Mouse (Mus musculus): ENCODE data around the gene Pacrg. TPM values are rescaled to one million over a fixed set of nuclear protein-coding genes. Genes with fewer than 3 reads are reported as not detected.
A peak's percentile ranks its signal among the peaks of the same experiment; 100 is the strongest.

The Pacrg gene
- polyA plus RNA-seq, 1 experiment from 2014 or later, result 7.4 TPM

DNA sequence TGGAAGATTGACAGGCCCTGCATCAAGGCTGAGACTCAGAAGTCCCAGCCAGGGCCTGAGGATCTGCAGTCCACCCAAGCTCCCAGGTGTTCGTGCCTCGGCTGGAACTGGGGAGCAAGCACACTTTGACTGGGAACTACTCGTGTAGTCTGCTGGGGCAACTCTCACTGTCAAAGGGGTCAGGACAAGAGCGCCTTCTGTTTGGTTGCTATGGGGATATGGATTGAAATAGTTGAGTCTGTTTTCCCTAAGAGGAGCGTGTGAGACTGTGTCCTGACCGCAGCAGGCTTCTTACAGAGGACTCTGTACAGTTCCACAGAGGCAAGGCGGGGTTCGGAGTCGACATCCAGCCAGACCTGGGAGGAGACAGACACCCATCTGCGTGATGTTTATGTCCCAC, 440.4 kb downstream of the Pacrg start:
- H3K4me1 ChIP-seq, result peaks cover 47% of the 10 kb centered on the region

GRCm38 (mm10) chr17:10398871-10399270, 441.2 kb downstream of the Pacrg start:
- 31% methylated on average over 5 of the region's 5 CpGs for WGBS
- Histone ChIP-seq H3K4me3 (replicated peaks) (no peak overlapping the region), H3K27me3 (peaks cover 5% of the 10 kb centered on the region; the same call in 1 of the 2 replicates), H3K9ac (no peak overlapping the region), H3K4me1 (peaks cover 49% of the 10 kb centered on the region), H3K9me3 (no peaks in the 10 kb centered on the region), H3K27ac (0 out of 2 replicates have a peak overlapping the region, but pooled peaks have one; percentile 59), H3K4me2 (no peak overlapping the region), H3K36me3 (replicated peaks) (no peaks in the 10 kb centered on the region)
- ATAC-seq (ENCODE audit: low FRiP score), result no peak; the same call in 1 of the 2 replicates

More for the DNA sequence above, 440.4 kb downstream of the Pacrg start:
- no peak overlapping the region for H3K9ac ChIP-seq
- no peak overlapping the region for H3K27ac ChIP-seq
- peaks cover 7% of the 10 kb centered on the region; the same call in 1 of the 2 replicates for H3K27me3 ChIP-seq
- no peaks in the 10 kb centered on the region for H3K9me3 ChIP-seq
- WGBS, result 75% methylated on average over 10 of the region's 10 CpGs
- no peak overlapping the region for H3K4me2 ChIP-seq
- no peak overlapping the region for H3K4me3 ChIP-seq (replicated peaks)
- no peaks in the 10 kb centered on the region for H3K36me3 ChIP-seq (replicated peaks)
- 0 out of 2 replicates have a peak, but pooled peaks have one; percentile 21 for ATAC-seq (ENCODE audit: low FRiP score)

GRCm38 (mm10) chr17:10397924-10398627, 442.0 kb downstream of the Pacrg start:
- no peak overlapping the region for H3K9ac ChIP-seq
- peaks cover 5% of the 10 kb centered on the region; the same call in 1 of the 2 replicates for H3K27me3 ChIP-seq
- no peak for ATAC-seq (ENCODE audit: low FRiP score)
- H3K27ac ChIP-seq, result peak overlapping the region; percentile 59; the same call in 1 of the 2 replicates
- no peaks in the 10 kb centered on the region for H3K9me3 ChIP-seq
- no peak overlapping the region for H3K4me2 ChIP-seq
- no peaks in the 10 kb centered on the region for H3K36me3 ChIP-seq (replicated peaks)
- WGBS, result 64% methylated on average over 10 of the region's 10 CpGs
- peaks cover 49% of the 10 kb centered on the region for H3K4me1 ChIP-seq
- H3K4me3 ChIP-seq (replicated peaks), result no peak overlapping the region

GRCm38 (mm10) chr17:10397336-10397735, 442.8 kb downstream of the Pacrg start:
- H3K4me2 ChIP-seq, result no peak overlapping the region
- WGBS, result 82% methylated on average over 11 of the region's 11 CpGs
- H3K27me3 ChIP-seq, result peaks cover 10% of the 10 kb centered on the region; the same call in 1 of the 2 replicates
- no peak overlapping the region for H3K4me3 ChIP-seq (replicated peaks)
- no peak overlapping the region for H3K27ac ChIP-seq
- H3K9me3 ChIP-seq, result no peaks in the 10 kb centered on the region
- no peaks in the 10 kb centered on the region for H3K36me3 ChIP-seq (replicated peaks)
- ATAC-seq (ENCODE audit: low FRiP score), result no peak
- H3K9ac ChIP-seq, result no peak overlapping the region
- H3K4me1 ChIP-seq, result peaks cover 49% of the 10 kb centered on the region

DNA sequence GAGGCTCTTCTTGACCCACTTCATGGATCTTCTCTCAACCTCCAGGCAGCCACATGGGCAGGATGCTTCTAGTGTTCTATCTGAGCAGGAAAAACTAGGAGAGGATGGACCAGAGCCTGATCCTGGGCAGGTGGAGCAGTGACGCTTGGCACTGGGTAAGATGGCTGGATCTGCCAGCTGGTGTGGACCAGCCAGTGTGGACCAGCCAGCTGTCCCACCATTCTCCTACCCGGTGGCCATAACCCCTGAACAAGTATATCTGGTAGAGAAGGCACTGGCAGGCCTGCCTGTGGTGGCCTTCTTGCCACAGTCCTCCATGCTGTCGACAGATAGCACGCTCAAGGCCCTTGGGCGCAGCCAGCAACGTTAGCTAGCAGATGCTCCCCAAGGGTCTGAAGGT, 443.2 kb downstream of the Pacrg start:
- Histone ChIP-seq H3K27ac (no peak overlapping the region), H3K4me3 (replicated peaks) (no peak overlapping the region), H3K4me1 (peaks cover 49% of the 10 kb centered on the region), H3K4me2 (no peak overlapping the region), H3K9ac (no peak overlapping the region), H3K27me3 (peaks cover 10% of the 10 kb centered on the region; the same call in 1 of the 2 replicates), H3K9me3 (no peaks in the 10 kb centered on the region), H3K36me3 (replicated peaks) (no peaks in the 10 kb centered on the region)
- WGBS, result 96% methylated on average over 6 of the region's 6 CpGs
- ATAC-seq (ENCODE audit: low FRiP score), result no peak

DNA sequence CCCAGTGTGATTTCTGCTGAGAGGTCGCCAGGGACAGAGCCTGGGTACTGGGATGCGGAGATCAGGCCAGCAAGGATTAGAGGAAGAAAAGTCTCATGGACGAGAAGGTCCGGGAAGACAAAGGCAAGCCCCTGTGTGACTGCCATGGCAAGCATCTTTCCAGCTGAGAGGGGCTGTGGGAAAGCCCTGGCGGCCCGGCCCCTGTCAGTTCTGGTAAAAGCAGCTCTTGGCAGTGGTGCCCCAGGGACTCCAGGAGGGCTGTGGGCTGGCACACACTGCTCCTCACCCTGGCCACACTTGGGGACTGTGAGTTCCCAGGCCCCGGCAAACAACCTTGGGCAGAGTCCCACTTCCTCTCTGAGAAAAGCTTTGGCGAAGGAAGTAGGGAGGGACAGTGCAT, 445.3 kb downstream of the Pacrg start:
- Histone ChIP-seq H3K4me1 (peaks cover 46% of the 10 kb centered on the region), H3K27me3 (peaks cover 5% of the 10 kb centered on the region; the same call in 1 of the 2 replicates), H3K4me3 (replicated peaks) (no peak overlapping the region), H3K9me3 (no peaks in the 10 kb centered on the region), H3K4me2 (no peak overlapping the region), H3K9ac (no peak overlapping the region), H3K36me3 (replicated peaks) (no peaks in the 10 kb centered on the region), H3K27ac (peak overlapping the region; percentile 19; the same call in 1 of the 2 replicates)
- 36% methylated on average over 8 of the region's 8 CpGs for WGBS
- ATAC-seq (ENCODE audit: low FRiP score), result no peak

DNA sequence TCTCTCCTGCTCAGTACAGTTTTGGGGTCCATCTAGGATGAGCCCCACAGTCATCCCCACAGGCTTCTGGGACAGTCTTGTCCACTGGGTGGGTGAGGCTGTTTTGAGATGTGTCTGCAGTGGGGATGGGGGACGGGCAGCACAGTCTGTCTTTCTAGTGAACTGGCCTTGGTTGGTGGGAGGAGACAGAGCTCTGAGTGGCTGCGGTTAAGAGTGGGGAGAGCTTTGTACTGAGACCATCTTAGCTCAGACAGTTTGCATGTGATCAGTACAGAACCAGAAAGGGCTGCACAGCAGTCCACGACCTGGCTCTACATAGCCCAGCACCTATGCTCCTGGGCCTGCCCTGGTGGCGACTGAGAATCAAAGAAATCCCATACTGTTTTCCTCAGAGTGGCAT, 446.3 kb downstream of the Pacrg start:
- H3K4me2 ChIP-seq, result no peak overlapping the region
- H3K9me3 ChIP-seq, result no peaks in the 10 kb centered on the region
- WGBS, result 76% methylated on average over 4 of the region's 4 CpGs
- H3K36me3 ChIP-seq (replicated peaks), result no peaks in the 10 kb centered on the region
- peaks cover 35% of the 10 kb centered on the region for H3K4me1 ChIP-seq
- H3K27ac ChIP-seq, result no peak overlapping the region
- H3K9ac ChIP-seq, result no peak overlapping the region
- no peak overlapping the region for H3K4me3 ChIP-seq (replicated peaks)
- ATAC-seq (ENCODE audit: low FRiP score), result no peak
- H3K27me3 ChIP-seq, result peaks cover 5% of the 10 kb centered on the region; the same call in 1 of the 2 replicates

- H3K36me3 ChIP-seq (replicated peaks), result no peaks in the 10 kb centered on the region
- peaks cover 5% of the 10 kb centered on the region; the same call in 1 of the 2 replicates for H3K27me3 ChIP-seq
- 0 out of 2 replicates have a peak overlapping the region, but pooled peaks have one; percentile 10 for H3K27ac ChIP-seq
- no peak overlapping the region for H3K4me2 ChIP-seq
- no peaks in the 10 kb centered on the region for H3K9me3 ChIP-seq
- ATAC-seq (ENCODE audit: low FRiP score), result no peak
- 87% methylated on average over 14 of the region's 14 CpGs for WGBS
- no peak overlapping the region for H3K4me3 ChIP-seq (replicated peaks)
- H3K4me1 ChIP-seq, result peaks cover 23% of the 10 kb centered on the region
- H3K9ac ChIP-seq, result no peak overlapping the region
Observed at GRCm38 (mm10) chr17:10392342-10393034, 447.6 kb downstream of the Pacrg start.

DNA sequence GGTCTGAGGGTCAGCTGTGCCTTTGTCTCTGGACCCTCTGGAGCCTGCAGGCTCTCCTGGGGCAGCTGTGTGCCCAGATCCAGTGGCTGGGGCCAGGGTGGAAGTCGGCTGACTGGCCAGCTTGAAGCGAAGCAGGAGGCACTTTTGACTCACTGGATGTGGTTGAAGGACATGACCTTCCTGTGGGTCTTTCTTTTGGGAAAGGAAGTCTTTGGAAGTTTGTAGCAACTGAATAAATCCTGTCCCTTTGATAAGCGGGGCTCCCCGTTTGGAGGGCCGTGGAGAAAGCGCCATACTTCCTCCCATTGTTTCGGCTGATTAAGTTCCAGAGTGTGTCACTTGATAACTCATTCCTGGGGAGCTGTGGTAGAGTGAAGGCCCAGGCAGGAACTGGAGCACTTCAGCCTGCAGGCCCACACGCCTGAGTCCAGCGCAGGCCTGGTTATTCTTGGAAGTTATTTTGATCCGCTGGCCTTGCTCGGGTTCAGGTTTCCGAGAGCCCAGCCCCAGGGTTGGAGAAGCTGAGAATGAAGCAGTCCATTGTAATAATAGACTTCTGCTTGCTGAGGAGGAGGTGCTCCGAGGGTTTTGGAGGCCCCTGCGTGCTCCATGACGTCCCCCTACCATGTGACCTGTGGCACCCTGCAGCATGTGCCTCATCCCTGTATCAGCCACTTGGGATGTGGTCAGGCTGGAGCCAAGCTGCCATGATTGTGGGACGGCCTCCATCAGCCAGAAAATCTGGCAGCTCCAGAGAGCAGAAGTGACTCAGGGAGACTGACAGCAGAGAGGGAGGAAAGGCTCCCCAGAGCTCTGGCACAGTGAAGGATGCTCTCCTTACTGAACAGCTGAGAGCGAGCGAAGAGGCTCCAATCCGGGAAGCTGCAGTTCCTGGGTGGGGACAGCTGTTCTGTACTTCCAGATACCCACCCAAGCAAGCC, 449.6 kb downstream of the Pacrg start:
- H3K27me3 ChIP-seq, result 0 out of 2 replicates have a peak, but pooled peaks cover 5% of the 10 kb centered on the region
- ATAC-seq (ENCODE audit: low FRiP score), result no peak
- peak overlapping the region; percentile 69 for H3K27ac ChIP-seq
- no peaks in the 10 kb centered on the region for H3K9me3 ChIP-seq
- peaks cover 16% of the 10 kb centered on the region for H3K4me1 ChIP-seq
- no peak overlapping the region for H3K9ac ChIP-seq
- H3K4me3 ChIP-seq (replicated peaks), result no peak overlapping the region
- H3K4me2 ChIP-seq, result no peak overlapping the region
- 59% methylated on average over 19 of the region's 19 CpGs for WGBS
- H3K36me3 ChIP-seq (replicated peaks), result no peaks in the 10 kb centered on the region

DNA sequence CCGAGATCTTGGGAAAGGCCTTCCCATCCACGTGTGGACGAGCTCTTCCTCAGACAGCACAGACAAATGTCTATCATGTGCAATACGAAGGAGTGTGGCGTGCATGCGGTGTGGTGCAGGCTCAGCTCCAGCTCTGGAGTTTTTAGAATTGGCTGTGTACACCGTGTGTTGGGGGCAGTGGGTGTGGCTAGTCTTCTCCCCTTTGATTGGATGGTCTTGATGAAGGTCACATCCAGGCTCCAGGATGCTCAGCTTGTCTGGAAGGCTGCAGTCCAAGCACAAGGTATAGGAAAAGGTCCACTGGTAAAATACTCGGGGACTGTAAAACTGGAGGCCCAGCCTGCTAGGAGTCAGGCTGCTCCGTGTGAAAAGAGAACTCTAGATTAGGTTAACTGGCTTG, 450.4 kb downstream of the Pacrg start:
- Histone ChIP-seq H3K9me3 (no peaks in the 10 kb centered on the region), H3K27me3 (0 out of 2 replicates have a peak, but pooled peaks cover 5% of the 10 kb centered on the region), H3K36me3 (replicated peaks) (no peaks in the 10 kb centered on the region), H3K4me3 (replicated peaks) (no peak overlapping the region), H3K4me2 (no peak overlapping the region), H3K27ac (no peak overlapping the region), H3K9ac (no peak overlapping the region), H3K4me1 (peaks cover 8% of the 10 kb centered on the region)
- ATAC-seq (ENCODE audit: low FRiP score), result no peak
- WGBS, result 85% methylated on average over 9 of the region's 9 CpGs

- WGBS, result 77% methylated on average over 6 of the region's 6 CpGs
- no peak for ATAC-seq (ENCODE audit: low FRiP score)
- Histone ChIP-seq H3K36me3 (replicated peaks) (no peaks in the 10 kb centered on the region), H3K4me2 (no peak overlapping the region), H3K9ac (no peak overlapping the region), H3K27ac (no peak overlapping the region), H3K27me3 (no peaks in the 10 kb centered on the region), H3K9me3 (no peaks in the 10 kb centered on the region), H3K4me1 (peaks cover 7% of the 10 kb centered on the region), H3K4me3 (replicated peaks) (no peak overlapping the region)
Observed at GRCm38 (mm10) chr17:10386548-10386947, 453.6 kb downstream of the Pacrg start.
